Mouse (Mus musculus): ENCODE results near the gene Zrsr1. TPM values are rescaled to one million over a fixed set of nuclear protein-coding genes. Genes with fewer than 3 reads are reported as not detected.

The Zrsr1 gene
- total RNA-seq, 2 experiments from 2014 or later = 14.5 to 16.8 TPM

GRCm38 (mm10) chr11:22969486-22969885 lies 2.3 kb upstream of the Zrsr1 start:
- no peak for DNase-seq
- intact Hi-C loops (cut with DNase I) = loop anchor here (5.0 kb wide), 1 partner anchor 257 kb away; no protein-coding TSS in a partner anchor

- DNase-seq = no peak
- intact Hi-C loops (cut with DNase I) = loop anchor here (5.0 to 10.0 kb wide), 3 partner anchors 113 to 743 kb away; no protein-coding TSS in a partner anchor
Measured at GRCm38 (mm10) chr11:22970546-22970945, 1.3 kb upstream of the Zrsr1 start.

- intact Hi-C loops (cut with DNase I) = loop anchor here (5.0 to 10.0 kb wide), 3 partner anchors 116 to 746 kb away; no protein-coding TSS in a partner anchor
- DNase-seq = peak; percentile 83 to 89
Measured at GRCm38 (mm10) chr11:22972746-22973526, 1.1 kb downstream of the Zrsr1 start.

GRCm38 (mm10) chr11:22973599-22973998 lies 1.8 kb downstream of the Zrsr1 start:
- intact Hi-C loops (cut with DNase I) = loop anchor here (5.0 to 10.0 kb wide), 3 partner anchors 116 to 746 kb away; no protein-coding TSS in a partner anchor

GRCm38 (mm10) chr11:22978215-22978614 lies 6.4 kb downstream of the Zrsr1 start:
- DNase-seq = no peak
- intact Hi-C loops (cut with DNase I) = loop anchor here (10.0 kb wide), 1 partner anchor 693 kb away; no protein-coding TSS in a partner anchor

More at GRCm38 (mm10) chr11:22973599-22973998, 1.8 kb downstream of the Zrsr1 start:
- no peak for DNase-seq

GRCm38 (mm10) chr11:22978711-22979110 lies 6.9 kb downstream of the Zrsr1 start:
- intact Hi-C loops (cut with DNase I) = loop anchor here (10.0 kb wide), 1 partner anchor 694 kb away; no protein-coding TSS in a partner anchor
- DNase-seq = no peak

- intact Hi-C loops (cut with DNase I) = loop anchor here (10.0 kb wide), 1 partner anchor 694 kb away; no protein-coding TSS in a partner anchor
- DNase-seq = no peak
Measured at GRCm38 (mm10) chr11:22979221-22979620, 7.4 kb downstream of the Zrsr1 start.

GRCm38 (mm10) chr11:22981041-22981440 lies 9.2 kb downstream of the Zrsr1 start:
- no peak for DNase-seq
- intact Hi-C loops (cut with DNase I) = loop anchor here (10.0 kb wide), 1 partner anchor 466 kb away; the partner anchor contains the start of gene Tmem17

GRCm38 (mm10) chr11:22981543-22981950 lies 9.7 kb downstream of the Zrsr1 start:
- intact Hi-C loops (cut with DNase I) = loop anchor here (10.0 kb wide), 1 partner anchor 467 kb away; the partner anchor contains the start of gene Tmem17
- peak in 1 of 2 experiments; percentile 15 for DNase-seq

GRCm38 (mm10) chr11:22981984-22982757 lies 10.4 kb downstream of the Zrsr1 start, which contains the start of the genes Gm28048 and Commd1:
Gene Gm28048, minus strand, starts transcription at chr11:22982090.
Gene Commd1, minus strand, starts transcription at chr11:22982382.
- intact Hi-C loops (cut with DNase I) = loop anchor here (10.0 kb wide), 1 partner anchor 467 kb away; the partner anchor contains the start of gene Tmem17
- DNase-seq = peak; percentile 98 to 99

- intact Hi-C loops (cut with DNase I) = loop anchor here (10.0 kb wide), 1 partner anchor 468 kb away; the partner anchor contains the start of gene Tmem17
- no peak for DNase-seq
Measured at GRCm38 (mm10) chr11:22982846-22983245, 11.0 kb downstream of the Zrsr1 start.

GRCm38 (mm10) chr11:22985510-22985909 lies 13.7 kb downstream of the Zrsr1 start:
- intact Hi-C loops (cut with DNase I) = loop anchor here (5.0 to 10.0 kb wide), 2 partner anchors 471 to 582 kb away; partner anchors contain the start of gene Tmem17
- DNase-seq = no peak

GRCm38 (mm10) chr11:22987357-22987756 lies 15.6 kb downstream of the Zrsr1 start:
- intact Hi-C loops (cut with DNase I) = loop anchor here (1.0 to 10.0 kb wide), 3 partner anchors 285 to 580 kb away; partner anchors contain the start of gene Tmem17
- DNase-seq = peak; percentile 29 to 50

- DNase-seq = no peak
- intact Hi-C loops (cut with DNase I) = loop anchor here (2.0 to 10.0 kb wide), 5 partner anchors 78 to 578 kb away; partner anchors contain the start of genes Ahsa2 and Tmem17
Measured at GRCm38 (mm10) chr11:22989786-22990185, 18.0 kb downstream of the Zrsr1 start.

- intact Hi-C loops (cut with DNase I) = loop anchor here (5.0 to 10.0 kb wide), 2 partner anchors 77 to 504 kb away; partner anchors contain the start of gene Ahsa2
- DNase-seq = peak; percentile 95 to 96
Measured at GRCm38 (mm10) chr11:22990393-22991126, 18.8 kb downstream of the Zrsr1 start, which contains the start of gene Cct4. Gene Cct4, plus strand, starts transcription at chr11:22990519.

GRCm38 (mm10) chr11:22991218-22991835 lies 19.5 kb downstream of the Zrsr1 start:
- intact Hi-C loops (cut with DNase I) = loop anchor here (5.0 to 10.0 kb wide), 2 partner anchors 76 to 503 kb away; partner anchors contain the start of gene Ahsa2
- DNase-seq = no peak

- intact Hi-C loops (cut with DNase I) = loop anchor here (5.0 to 10.0 kb wide), 2 partner anchors 73 to 501 kb away; partner anchors contain the start of gene Ahsa2
- no peak for DNase-seq
Measured at GRCm38 (mm10) chr11:22994271-22994670, 22.5 kb downstream of the Zrsr1 start.

GRCm38 (mm10) chr11:22995461-22995860 lies 23.7 kb downstream of the Zrsr1 start:
- intact Hi-C loops (cut with DNase I) = loop anchor here (10.0 kb wide), 1 partner anchor 499 kb away; the partner anchor contains the start of gene Ahsa2
- DNase-seq = no peak

Data from heart, postnatal 36 days (tissue).